Mouse (Mus musculus): ENCODE measurements around the gene Lrp8.

DNA sequence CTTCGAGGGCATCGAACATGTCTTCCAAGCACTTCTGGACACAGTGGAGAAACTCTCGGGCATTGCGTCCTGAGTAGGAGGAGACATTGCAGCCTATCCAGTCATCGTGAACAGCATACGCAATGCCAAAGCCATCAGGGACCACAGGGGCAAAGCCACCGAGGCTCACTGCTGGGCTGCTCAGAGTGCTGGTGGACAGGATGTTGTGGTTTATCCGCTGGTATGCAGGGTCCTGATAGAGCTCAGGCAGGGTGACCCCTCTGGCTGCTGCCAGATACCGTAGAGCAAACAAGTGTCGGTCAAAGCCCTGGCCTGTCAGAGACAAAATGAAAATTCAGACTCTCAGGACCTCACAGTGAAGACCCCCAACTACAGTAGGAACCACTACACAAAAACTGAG, 102.2 kb downstream of the Lrp8 start:
- no peak for TF ChIP-seq E2F4 (IDR thresholded peaks at IDR 0.05; ENCODE audit: borderline replicate concordance, low read depth, low read length)
- no peak for TF ChIP-seq TCF12 (IDR thresholded peaks at IDR 0.05; ENCODE audit: low read depth, low read length)
- TF ChIP-seq USF1 (IDR thresholded peaks at IDR 0.05; ENCODE audit: low read depth, low read length) = no peak
- TF ChIP-seq ZC3H11A (IDR thresholded peaks at IDR 0.05; ENCODE audit: low read depth, low read length) = no peak
- TF ChIP-seq MEF2A (IDR thresholded peaks at IDR 0.05; ENCODE audit: extremely low read depth, insufficient replicate concordance, low read depth, low read length, poor library complexity, severe bottlenecking) = no peak
- no peak for TF ChIP-seq MAFK (IDR thresholded peaks at IDR 0.05; ENCODE audit: borderline replicate concordance, low read depth, low read length)
